In the genomic region with DNA sequence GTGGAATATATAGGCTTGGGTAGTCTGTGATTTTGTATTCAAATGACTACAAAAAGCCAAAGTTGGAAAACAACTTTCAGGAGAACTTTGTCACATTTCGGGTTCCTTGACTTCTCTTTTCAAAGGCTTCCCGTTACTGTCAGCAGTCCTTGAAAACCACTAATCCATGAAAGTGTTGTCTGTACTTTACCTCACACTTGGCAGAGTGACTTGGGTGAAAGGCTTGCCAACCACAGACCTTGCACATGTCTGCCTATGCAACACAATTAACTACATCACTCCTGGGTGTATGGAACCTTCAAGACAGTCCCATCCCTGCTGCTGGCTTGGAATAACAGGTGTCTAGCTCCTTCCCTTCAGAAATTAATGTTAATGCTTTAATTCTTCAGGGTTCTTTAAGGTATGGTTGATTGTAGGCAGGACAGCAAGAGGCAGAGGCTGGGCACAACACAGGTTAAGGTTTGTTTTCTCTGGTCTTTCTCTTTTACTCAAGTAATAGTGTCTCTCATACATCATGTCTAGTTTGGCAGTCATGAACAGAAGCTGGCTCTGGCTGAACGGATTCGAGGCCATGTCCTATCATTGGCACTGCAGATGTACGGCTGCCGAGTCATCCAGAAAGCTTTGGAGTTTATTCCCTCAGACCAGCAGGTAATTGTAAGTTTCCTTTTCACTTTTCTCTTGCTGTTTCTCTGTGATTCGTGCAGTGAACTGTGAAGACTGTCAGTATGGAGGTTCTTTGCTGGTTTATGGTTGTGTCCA, we compare ENCODE assay signal across 32 mouse cellular contexts. TPM values are rescaled to one million over a fixed set of nuclear protein-coding genes. Genes with fewer than 3 reads are reported as not detected.
A peak's percentile ranks its signal among the peaks of the same experiment; 100 is the strongest.
DNase-seq lines count a peak whose midpoint lies in the region; ATAC-seq and TF ChIP-seq lines count a peak whose summit lies in the region.
"Had no signal": no experiment of that assay in that cellular context is flagged by ENCODE, and none has a peak within 500 bp of the region (broad histone marks: within the 10 kb centered on the region; RNA-seq: fewer than 3 reads in every experiment).

No protein-coding gene starts in this region.

- no peak overlapping the region for H3K4me3 ChIP-seq in gastrocnemius, adult 2 months
- no peak overlapping the region for H3K4me3 ChIP-seq in kidney, embryonic 15.5 days (replicated peaks)
- H3K4me3 ChIP-seq in midbrain, embryonic 13.5 days (replicated peaks): no peak overlapping the region
- H3K4me3 ChIP-seq: embryonic facial prominence, embryonic 10.5 days; embryonic facial prominence, embryonic 15.5 days; forebrain, embryonic 13.5 days; heart, embryonic 10.5 days; heart, embryonic 15.5 days; hindbrain, embryonic 12.5 days; intestine, embryonic 15.5 days; neural tube, embryonic 15.5 days; stomach, embryonic 15.5 days had no signal

- intact Hi-C loops in gastrocnemius, adult 2 months (cut with DNase I): no loop called here

- H3K4me2 ChIP-seq in kidney, embryonic 15.5 days: no peak overlapping the region
- no peak overlapping the region for H3K4me2 ChIP-seq in midbrain, embryonic 13.5 days (replicated peaks)
- H3K4me2 ChIP-seq: embryonic facial prominence, embryonic 15.5 days; forebrain, embryonic 13.5 days; heart, embryonic 15.5 days; hindbrain, embryonic 12.5 days; intestine, embryonic 15.5 days; neural tube, embryonic 15.5 days; stomach, embryonic 15.5 days had no signal

- no peak for TF ChIP-seq CTCF in gastrocnemius, adult 2 months (IDR thresholded peaks at IDR 0.05)

- no peaks in the 10 kb centered on the region for H3K9me3 ChIP-seq in kidney, embryonic 15.5 days (replicated peaks)
- no peaks in the 10 kb centered on the region for H3K9me3 ChIP-seq in midbrain, embryonic 13.5 days
- H3K9me3 ChIP-seq: embryonic facial prominence, embryonic 10.5 days; embryonic facial prominence, embryonic 15.5 days; forebrain, embryonic 13.5 days; heart, embryonic 10.5 days; heart, embryonic 15.5 days; hindbrain, embryonic 12.5 days; intestine, embryonic 15.5 days; neural tube, embryonic 15.5 days; stomach, embryonic 15.5 days had no signal

- no peaks in the 10 kb centered on the region for H3K27me3 ChIP-seq in kidney, embryonic 15.5 days
- H3K27me3 ChIP-seq in midbrain, embryonic 13.5 days: no peaks in the 10 kb centered on the region
- H3K27me3 ChIP-seq: embryonic facial prominence, embryonic 15.5 days; forebrain, embryonic 13.5 days; heart, embryonic 15.5 days; hindbrain, embryonic 12.5 days; intestine, embryonic 15.5 days; neural tube, embryonic 15.5 days; stomach, embryonic 15.5 days had no signal

- WGBS in kidney, embryonic 15.5 days: 85% methylated on average over 7 of the region's 7 CpGs
- WGBS in midbrain, embryonic 13.5 days: 90% methylated on average over 7 of the region's 7 CpGs

- no peak for ATAC-seq in kidney, embryonic 15.5 days (replicated peaks; ENCODE audit: low FRiP score)
- no peak for ATAC-seq in midbrain, embryonic 13.5 days
- ATAC-seq: forebrain, embryonic 13.5 days; hindbrain, postnatal 0 days; intestine, embryonic 15.5 days had no signal

- no peak overlapping the region for H3K9ac ChIP-seq in kidney, embryonic 15.5 days
- no peak overlapping the region for H3K9ac ChIP-seq in midbrain, embryonic 13.5 days (replicated peaks)
- H3K9ac ChIP-seq: embryonic facial prominence, embryonic 15.5 days; forebrain, embryonic 13.5 days; heart, embryonic 15.5 days; hindbrain, embryonic 12.5 days; intestine, embryonic 15.5 days; liver, embryonic 14.5 days; neural tube, embryonic 15.5 days; stomach, embryonic 15.5 days had no signal

- DNase-seq in gastrocnemius, adult 2 months: peak; percentile 28
- DNase-seq in gastrocnemius, adult 18-20 months (ENCODE audit: low spot score): no peak
- peak; percentile 33 to 49 for DNase-seq in kidney, postnatal 36 days
- DNase-seq in adipocyte (ENCODE audit: low spot score): peak; percentile 47
- DNase-seq: B cell, adult 2 months; cerebellum, adult 8-10 months; cerebellum, postnatal 25 days; gastrocnemius, postnatal 25 days; heart, adult 11 months; heart, postnatal 36 days; layer of hippocampus, postnatal 36 days; left cerebral cortex, postnatal 4 days; lung, adult 2 months; lung, postnatal 10 days; midbrain, embryonic 14.5 days; retina, postnatal 1 day; right cerebral cortex, postnatal 25 days had no signal

- peaks cover 97% of the 10 kb centered on the region for H3K36me3 ChIP-seq in kidney, embryonic 15.5 days
- peaks cover 89% of the 10 kb centered on the region for H3K36me3 ChIP-seq in midbrain, embryonic 13.5 days

- H3K27ac ChIP-seq in gastrocnemius, adult 2 months: peak overlapping the region; percentile 46; the same call in 1 of the 2 replicates
- H3K27ac ChIP-seq in kidney, embryonic 15.5 days: no peak overlapping the region
- H3K27ac ChIP-seq in midbrain, embryonic 13.5 days: no peak overlapping the region
- H3K27ac ChIP-seq: embryonic facial prominence, embryonic 10.5 days; embryonic facial prominence, embryonic 15.5 days; forebrain, embryonic 13.5 days; heart, embryonic 10.5 days; heart, embryonic 15.5 days; hindbrain, embryonic 12.5 days; hindbrain, postnatal 0 days; intestine, embryonic 15.5 days; kidney, postnatal 0 days; liver, embryonic 14.5 days; macrophage; neural tube, embryonic 15.5 days; stomach, embryonic 15.5 days had no signal

- H3K4me1 ChIP-seq in kidney, embryonic 15.5 days: no peaks in the 10 kb centered on the region
- no peaks in the 10 kb centered on the region for H3K4me1 ChIP-seq in midbrain, embryonic 13.5 days (replicated peaks)
- H3K4me1 ChIP-seq: embryonic facial prominence, embryonic 10.5 days; embryonic facial prominence, embryonic 15.5 days; forebrain, embryonic 13.5 days; heart, embryonic 10.5 days; hindbrain, embryonic 12.5 days; intestine, embryonic 15.5 days; neural tube, embryonic 15.5 days; stomach, embryonic 15.5 days had no signal

RNA-seq across cellular contexts. Expression of a gene that starts 26.8 kb away (rescaled TPM):
- 10 to 100 TPM in 1 of 2 experiments, 1 to 10 TPM in 1; 8.5 to 12.5 TPM for total RNA-seq in gastrocnemius, adult 2 months (2021)
- 10 to 100 TPM; 10.3 to 10.4 TPM for total RNA-seq in gastrocnemius, adult 18-20 months (2021)
- polyA plus RNA-seq in kidney, embryonic 15.5 days (2015; fragmentation: Nextera tagmentation; extraction: Ambion mirVana): 22.3 and 26.5 TPM in 2 replicates
- polyA plus RNA-seq in midbrain, embryonic 13.5 days (2015; fragmentation: Nextera tagmentation; extraction: Ambion mirVana): 72.3 and 72.9 TPM in 2 replicates
